Mouse (Mus musculus) spleen, postnatal 36 days (tissue): ENCODE results near the gene Zswim7.
"Not testable (repeated sequence)": the region's sequence is repeated elsewhere in the genome, so short reads cannot be mapped to it uniquely, and the experiment has no call there.

ENCODE experiments used
- DNase-seq, 2 experiments: peaks; one replicate each; pipeline ENCODE4 v3.0.0; 2022; ENCODE audit warnings: low spot score in 2 of 2, mixed read lengths in 1 of 2

Zswim7 gene

GRCm38 (mm10) chr11:62280675-62281600, at the start of gene Zswim7, which contains the start of gene Ttc19:
Gene Zswim7, minus strand, starts transcription at chr11:62281375.
Gene Ttc19, plus strand, starts transcription at chr11:62281473.
- peak; percentile 86 to 88 for DNase-seq

- no peak for DNase-seq
Observed at GRCm38 (mm10) chr11:62323659-62324058, 42.5 kb upstream of the Zswim7 start.

- DNase-seq, result no peak
Observed at GRCm38 (mm10) chr11:62320097-62320496, 38.9 kb upstream of the Zswim7 start.

GRCm38 (mm10) chr11:62317746-62318145, 36.6 kb upstream of the Zswim7 start:
- DNase-seq, result no peak

- DNase-seq, result no peak
Observed at GRCm38 (mm10) chr11:62314984-62315383, 33.8 kb upstream of the Zswim7 start.

- DNase-seq, result no peak
Observed at GRCm38 (mm10) chr11:62309296-62309695, 28.1 kb upstream of the Zswim7 start.

GRCm38 (mm10) chr11:62305866-62306265, 24.7 kb upstream of the Zswim7 start:
- no peak for DNase-seq

- no peak for DNase-seq
Observed at GRCm38 (mm10) chr11:62298883-62299282, 17.7 kb upstream of the Zswim7 start.

- DNase-seq, result no peak
Observed at GRCm38 (mm10) chr11:62294121-62294520, 12.9 kb upstream of the Zswim7 start.

- no peak for DNase-seq
Observed at GRCm38 (mm10) chr11:62287700-62288099, 6.5 kb upstream of the Zswim7 start.

GRCm38 (mm10) chr11:62285020-62285419, 3.8 kb upstream of the Zswim7 start:
- no peak for DNase-seq

- DNase-seq, result not testable (repeated sequence)
Observed at GRCm38 (mm10) chr11:62284020-62284419, 2.8 kb upstream of the Zswim7 start.

- no peak for DNase-seq
Observed at GRCm38 (mm10) chr11:62281601-62281997, 424 bp upstream of the Zswim7 start.

GRCm38 (mm10) chr11:62278027-62278426, 3.1 kb downstream of the Zswim7 start:
- peak; percentile 37 to 51 for DNase-seq

GRCm38 (mm10) chr11:62277086-62277485, 4.1 kb downstream of the Zswim7 start:
- DNase-seq, result no peak

GRCm38 (mm10) chr11:62270851-62271250, 10.3 kb downstream of the Zswim7 start:
- no peak for DNase-seq

- DNase-seq, result no peak
Observed at GRCm38 (mm10) chr11:62269097-62269496, 12.1 kb downstream of the Zswim7 start.

GRCm38 (mm10) chr11:62268381-62268780, 12.8 kb downstream of the Zswim7 start:
- DNase-seq, result no peak

GRCm38 (mm10) chr11:62266466-62267214, 14.5 kb downstream of the Zswim7 start:
- DNase-seq, result no peak

- DNase-seq, result no peak
Observed at GRCm38 (mm10) chr11:62265642-62266041, 15.5 kb downstream of the Zswim7 start.

- DNase-seq, result no peak
Observed at GRCm38 (mm10) chr11:62264018-62264417, 17.2 kb downstream of the Zswim7 start.

GRCm38 (mm10) chr11:62263599-62263998, 17.6 kb downstream of the Zswim7 start:
- no peak for DNase-seq

- DNase-seq, result no peak
Observed at GRCm38 (mm10) chr11:62259214-62259613, 22.0 kb downstream of the Zswim7 start.
